Mouse (Mus musculus): ENCODE measurements around the gene Zc3hav1l. TPM values are rescaled to one million over a fixed set of nuclear protein-coding genes. Genes with fewer than 3 reads are reported as not detected.

Gene Zc3hav1l
- 3.3 and 3.4 TPM in 2 replicates for polyA plus RNA-seq (2015; fragmentation: Nextera tagmentation; extraction: Ambion mirVana)

GRCm38 (mm10) chr6:38298761-38299401 is at the start of gene Zc3hav1l:
TSS of gene Zc3hav1l (minus strand) at chr6:38299259.

GRCm38 (mm10) chr6:38253736-38254641 is 45.1 kb downstream of the Zc3hav1l start, which contains the start of gene D630045J12Rik:
TSS of gene D630045J12Rik (minus strand) at chr6:38254009.

Other genes with a start within 250 kb of the Zc3hav1l start
- gene Tmem213, start 190.0 kb downstream of the Zc3hav1l start, polyA plus RNA-seq (2015; fragmentation: Nextera tagmentation; extraction: Ambion mirVana) = not detected in 2 replicates
- gene Atp6v0a4, start 174.7 kb downstream of the Zc3hav1l start, polyA plus RNA-seq (2015; fragmentation: Nextera tagmentation; extraction: Ambion mirVana) = 0.31 and 0.36 TPM in 2 replicates
- gene D630045J12Rik, start 45.2 kb downstream of the Zc3hav1l start, polyA plus RNA-seq (2015; fragmentation: Nextera tagmentation; extraction: Ambion mirVana) = 7.8 and 9.5 TPM in 2 replicates
- 2.5 and 2.7 TPM in 2 replicates for gene Zc3hav1, start 55.3 kb upstream of the Zc3hav1l start, polyA plus RNA-seq (2015; fragmentation: Nextera tagmentation; extraction: Ambion mirVana)
- gene Ttc26, start 82.2 kb upstream of the Zc3hav1l start, polyA plus RNA-seq (2015; fragmentation: Nextera tagmentation; extraction: Ambion mirVana) = 3.0 and 3.3 TPM in 2 replicates
- gene Ubn2, start 134.7 kb upstream of the Zc3hav1l start, polyA plus RNA-seq (2015; fragmentation: Nextera tagmentation; extraction: Ambion mirVana) = 15.9 and 16.3 TPM in 2 replicates
- 267 and 293 TPM in 2 replicates for gene Fmc1, start 234.2 kb upstream of the Zc3hav1l start, polyA plus RNA-seq (2015; fragmentation: Nextera tagmentation; extraction: Ambion mirVana)

Measured in neural tube, postnatal 0 days (tissue).